Mouse (Mus musculus): ENCODE measurements around the gene Six4.
"Not testable (repeated sequence)": the region's sequence is repeated elsewhere in the genome, so short reads cannot be mapped to it uniquely, and the experiment has no call there.

The Six4 gene

DNA sequence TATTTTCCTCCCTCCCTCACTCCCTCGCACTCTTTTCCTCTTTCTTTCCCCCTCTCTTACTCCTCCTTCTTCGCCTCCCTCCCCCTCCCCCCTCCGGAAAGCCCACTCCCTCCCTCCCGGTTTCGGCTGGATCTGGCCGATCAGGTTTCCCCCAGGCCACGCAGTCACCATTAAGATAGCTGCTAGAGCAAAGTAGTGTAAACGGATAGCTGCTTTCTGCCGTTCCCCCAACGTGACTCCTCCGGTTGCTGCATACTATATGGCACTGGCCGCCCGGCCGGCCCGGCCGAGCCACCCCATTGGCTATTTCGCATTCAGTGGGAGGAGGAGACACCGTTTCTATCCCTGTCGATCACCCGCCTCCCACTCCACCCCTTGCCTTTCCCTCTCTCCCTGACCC is at the start of gene Six4:
Gene Six4, minus strand, starts transcription at position 261 of the 400 bp plus-strand sequence.
- peak; percentile 72 to 86 for DNase-seq

DNA sequence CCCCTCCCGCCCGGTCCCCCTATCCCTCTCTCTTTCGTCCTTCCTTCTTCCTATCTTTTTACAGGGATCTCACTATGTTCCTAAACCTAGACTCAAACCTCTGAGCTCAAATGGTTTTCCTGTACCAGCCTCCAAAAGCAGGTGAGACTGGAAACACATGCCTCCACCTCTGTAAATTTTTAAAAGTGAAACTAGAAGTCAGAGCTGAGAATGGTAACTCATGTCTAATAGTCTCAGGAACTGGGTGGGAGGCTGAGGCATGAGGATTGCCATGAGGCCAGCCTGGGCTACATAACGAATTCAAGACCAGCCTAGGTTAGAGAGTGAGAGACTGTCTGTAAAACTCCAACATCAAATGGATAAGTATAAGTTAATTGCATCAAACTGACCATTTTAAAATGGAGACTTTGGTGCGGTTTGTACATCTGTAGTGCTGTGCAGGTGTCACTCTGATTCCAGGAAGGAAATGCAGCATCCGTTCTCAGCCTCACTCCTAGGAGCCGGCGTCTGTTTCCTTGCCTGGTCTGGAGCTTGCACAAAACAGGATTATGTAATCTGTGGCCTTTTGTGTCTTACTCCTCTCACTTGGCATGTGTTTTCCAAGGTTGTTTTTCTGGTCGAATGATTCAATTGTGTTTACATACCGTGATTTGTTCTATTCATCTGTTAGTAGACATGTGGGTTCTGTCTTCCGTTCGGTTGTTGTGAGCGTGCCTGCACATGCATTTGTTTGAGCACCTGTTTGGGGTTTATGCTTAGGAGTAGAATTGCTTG is 49.3 kb upstream of the Six4 start:
- DNase-seq = peak in 1 of 2 experiments; percentile 32

DNA sequence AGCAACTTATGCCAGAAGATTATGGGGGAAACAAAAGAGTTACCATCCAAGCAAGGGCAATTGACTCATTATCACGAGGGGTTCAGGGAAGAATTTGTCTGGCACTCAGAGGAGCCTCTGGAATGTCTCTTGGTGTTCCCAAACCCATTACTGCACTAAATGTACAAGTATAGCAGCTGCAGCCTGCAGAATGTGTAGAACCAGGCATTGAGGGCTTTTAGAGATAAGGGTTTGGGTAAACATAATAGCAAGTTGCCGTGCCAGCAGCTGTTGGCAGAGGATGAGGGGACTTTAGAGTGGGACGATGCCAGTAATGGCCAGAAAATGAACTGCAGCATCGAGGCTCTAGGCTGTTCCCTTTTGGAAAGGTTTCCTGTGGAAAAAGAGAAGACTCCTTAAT is 47.1 kb upstream of the Six4 start:
- DNase-seq = no peak

DNA sequence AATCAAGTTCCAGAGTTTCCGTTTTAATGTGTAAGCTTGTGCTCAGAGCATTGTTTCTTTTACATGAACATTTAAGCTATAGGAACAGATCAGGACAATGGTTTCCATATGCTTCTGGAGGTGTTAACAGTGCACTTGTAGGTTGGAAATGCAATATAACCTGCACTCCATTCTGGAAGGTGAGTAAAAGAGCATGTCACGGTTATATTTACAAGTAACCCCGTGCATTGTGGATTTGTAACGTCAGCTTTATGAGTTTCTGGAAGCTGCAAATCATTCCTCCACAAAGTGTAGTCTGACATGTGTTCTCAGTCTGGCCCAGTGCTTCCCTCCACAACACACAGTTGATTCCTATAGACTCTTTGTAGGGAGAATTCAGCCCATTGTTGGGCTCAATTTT is 40.9 kb upstream of the Six4 start:
- no peak for DNase-seq

DNA sequence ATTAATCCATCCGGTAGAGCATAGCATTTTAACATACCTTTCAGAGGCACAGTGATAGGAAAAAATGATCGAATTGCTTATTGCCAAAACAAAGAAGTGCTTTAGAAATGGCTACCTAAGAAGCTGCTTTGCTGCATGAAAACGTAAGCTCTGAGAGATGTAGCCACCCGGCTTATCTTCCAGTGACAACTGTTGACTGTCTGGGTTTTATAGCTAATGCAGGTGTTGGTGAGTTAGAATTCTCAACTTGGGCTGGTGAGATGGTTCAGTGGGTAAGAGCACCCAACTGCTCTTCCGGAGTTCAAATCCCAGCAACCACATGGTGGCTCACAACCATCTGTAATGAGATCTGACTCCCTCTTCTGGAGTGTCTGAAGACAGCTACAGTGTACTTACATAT is 37.8 kb upstream of the Six4 start:
- DNase-seq = not testable (repeated sequence)

DNA sequence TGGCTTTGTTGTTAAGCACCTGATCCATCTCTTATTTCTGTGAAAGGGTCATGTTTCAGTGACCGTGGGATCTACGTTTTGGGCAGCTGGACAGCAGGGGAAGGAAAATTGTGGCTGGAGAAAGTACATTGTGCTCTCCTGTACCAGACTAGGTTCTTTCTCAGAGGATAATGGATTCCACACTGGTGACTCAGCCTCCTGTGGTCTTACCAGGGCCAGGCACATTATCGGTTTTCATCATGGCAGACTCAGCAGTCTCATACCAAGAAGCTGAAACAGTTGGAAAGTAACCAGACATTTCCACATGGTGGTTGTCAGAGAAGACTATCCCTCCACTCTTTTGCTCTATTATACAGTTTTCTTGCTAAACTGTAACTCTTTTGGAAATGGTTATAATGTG is 34.0 kb upstream of the Six4 start:
- no peak for DNase-seq

DNA sequence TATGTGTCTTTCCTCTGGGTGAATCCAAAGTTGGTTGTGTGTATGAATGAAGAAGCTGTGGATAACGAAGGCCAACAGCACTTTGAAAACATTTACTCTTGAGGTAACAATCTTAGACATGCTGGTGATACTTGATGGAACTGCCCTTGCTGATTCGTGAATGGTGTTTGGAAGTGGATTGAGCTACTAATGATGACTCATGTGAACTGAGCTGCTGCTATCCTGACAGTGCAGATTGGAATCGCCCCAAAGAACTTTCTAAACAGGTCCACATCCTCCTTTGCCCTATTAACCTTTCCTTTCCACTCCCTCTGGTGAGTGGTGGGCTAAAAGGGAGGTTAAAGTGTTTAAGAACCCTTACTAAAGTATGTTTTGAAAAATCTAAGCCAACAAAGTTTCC is 27.5 kb upstream of the Six4 start:
- DNase-seq = no peak

DNA sequence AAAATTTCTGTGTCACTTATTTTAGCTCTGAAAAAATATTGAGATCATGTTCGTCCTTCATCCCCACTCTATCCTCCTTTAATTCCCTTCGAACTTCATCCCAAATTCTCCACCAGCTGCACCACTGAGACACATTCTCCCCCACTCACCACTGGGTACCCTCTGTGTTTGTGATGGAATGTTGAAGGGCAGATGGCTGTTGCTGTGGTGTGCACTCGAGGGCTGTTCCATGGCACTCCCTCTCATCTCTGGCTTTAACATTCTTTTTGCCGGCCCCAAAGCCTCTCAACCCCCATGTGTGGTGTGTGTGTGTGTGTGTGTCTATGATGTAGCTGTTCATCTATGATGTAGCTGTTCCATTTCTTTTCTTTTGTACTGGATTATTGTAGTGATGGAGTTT is 12.0 kb upstream of the Six4 start:
- no peak for DNase-seq

DNA sequence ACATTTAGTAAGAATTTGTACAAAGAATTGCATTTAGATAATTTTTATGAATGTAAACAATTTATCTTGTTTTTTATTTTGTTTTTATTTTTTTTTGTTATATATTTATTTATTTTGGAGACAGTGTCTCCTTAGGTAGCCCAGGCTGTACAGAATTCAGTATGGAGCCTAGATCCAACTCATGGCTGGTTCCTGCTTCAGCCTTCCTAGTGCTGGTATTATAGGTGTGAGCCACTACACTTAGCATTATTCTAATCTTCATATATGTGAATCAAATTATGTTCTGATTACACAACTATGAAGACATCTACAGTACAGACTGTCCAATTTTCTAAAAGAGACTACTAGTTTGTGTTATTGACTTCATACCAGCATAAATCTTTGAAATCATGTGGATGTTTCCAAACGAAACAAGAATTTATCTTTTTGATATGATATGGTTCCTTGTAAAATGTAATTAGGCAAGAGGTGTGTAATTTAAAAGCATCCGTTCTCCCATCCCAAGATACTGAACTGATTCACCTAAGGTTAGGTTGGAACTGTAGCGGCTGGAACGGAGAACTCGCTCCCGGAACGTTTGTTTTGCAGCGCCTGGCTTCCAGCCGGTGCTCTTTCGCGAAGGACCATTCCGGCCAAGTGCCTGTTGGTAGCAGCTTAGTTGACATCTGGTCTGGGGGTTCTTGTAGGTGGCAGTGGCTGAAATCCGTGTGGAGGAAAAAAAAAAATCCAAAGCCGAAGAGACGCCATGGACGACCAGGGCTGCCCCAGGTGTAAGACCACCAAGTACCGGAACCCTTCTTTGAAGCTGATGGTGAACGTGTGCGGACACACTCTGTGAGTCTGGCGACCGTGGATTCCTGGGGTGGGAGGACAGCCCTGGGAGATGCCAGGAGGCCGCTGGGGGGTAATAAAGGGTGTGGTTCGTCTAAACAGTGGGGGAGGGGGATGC is 10.1 kb upstream of the Six4 start, which contains the start of gene Mnat1:
Gene Mnat1, plus strand, starts transcription at position 625 of the 949 bp plus-strand sequence.
- DNase-seq = peak; percentile 61 to 84

DNA sequence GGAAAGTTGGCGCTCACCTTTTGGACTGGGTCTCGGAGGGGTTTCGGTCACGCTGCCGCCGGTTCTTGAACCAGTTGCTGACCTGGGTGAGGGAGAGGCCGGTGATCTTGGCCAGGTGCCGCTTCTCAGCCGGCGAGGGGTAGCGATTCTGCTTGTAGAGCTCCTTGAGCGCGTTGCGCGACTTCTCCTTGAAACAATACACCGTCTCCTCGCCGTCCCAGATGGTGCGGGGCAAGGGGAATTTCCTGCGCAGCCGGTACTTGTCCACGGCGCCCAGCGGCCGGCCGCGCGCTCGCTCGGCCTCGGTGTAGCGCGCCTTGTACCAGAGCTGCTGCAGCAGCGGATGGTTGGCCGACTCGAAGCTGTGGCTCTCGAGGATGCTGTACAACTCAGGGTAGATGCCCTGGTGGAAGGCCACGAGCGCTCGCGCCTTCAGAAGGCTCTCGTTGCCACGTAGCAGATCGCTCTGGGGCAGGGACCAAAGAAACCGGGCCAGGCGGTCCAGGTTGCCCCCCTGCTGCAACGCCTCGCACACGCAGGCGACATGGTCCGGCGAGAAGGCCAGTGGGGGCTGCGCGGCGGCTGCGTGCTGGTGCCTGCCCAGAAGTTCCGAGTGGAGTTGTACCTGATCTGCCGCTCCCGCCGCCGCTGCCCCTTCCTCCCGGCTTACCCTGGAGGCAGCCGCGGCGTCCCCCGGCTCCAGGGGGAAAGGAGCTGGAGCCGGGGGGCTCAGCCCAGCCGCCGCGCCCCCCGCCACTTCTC is 749 bp downstream of the Six4 start:
- DNase-seq = peak; percentile 25 to 27

DNA sequence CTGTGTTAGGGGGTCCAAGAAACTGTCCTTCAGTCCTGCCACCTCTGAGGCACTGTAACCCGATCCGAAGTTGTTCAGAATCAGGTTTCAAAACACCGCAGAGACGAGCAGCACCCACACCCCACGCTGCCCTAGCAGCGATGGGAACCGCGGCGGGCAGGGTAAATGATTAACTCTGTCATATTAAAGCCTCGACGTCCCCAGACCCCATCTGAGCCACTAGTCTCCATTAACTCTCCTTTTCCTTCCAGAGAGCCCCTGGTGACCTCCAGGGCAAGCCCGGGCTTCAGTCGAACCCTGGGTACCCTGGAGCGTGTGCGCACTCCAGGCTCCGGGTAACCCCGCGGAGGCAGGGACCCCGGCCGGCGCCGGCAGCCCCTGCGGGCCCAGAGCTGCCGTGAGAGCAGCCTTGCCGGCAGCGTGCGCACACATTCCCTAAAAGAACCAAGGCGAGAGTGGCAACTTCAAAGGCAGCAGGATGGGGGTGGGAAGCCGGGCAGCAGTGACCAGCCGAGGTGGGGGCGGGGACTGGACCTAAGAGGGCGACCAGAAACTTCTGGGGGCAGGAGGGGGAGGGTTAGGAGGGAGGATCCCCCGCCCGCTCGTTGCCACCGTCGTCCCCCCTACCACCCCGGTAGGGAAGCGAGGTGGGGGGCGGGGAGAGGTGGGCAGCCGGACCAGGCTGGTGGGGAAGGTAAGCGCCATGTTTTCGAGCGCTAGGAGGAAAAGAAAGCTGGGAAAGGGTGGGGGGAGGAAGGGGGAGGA is 1.5 kb downstream of the Six4 start:
- peak; percentile 41 to 43 for DNase-seq

DNA sequence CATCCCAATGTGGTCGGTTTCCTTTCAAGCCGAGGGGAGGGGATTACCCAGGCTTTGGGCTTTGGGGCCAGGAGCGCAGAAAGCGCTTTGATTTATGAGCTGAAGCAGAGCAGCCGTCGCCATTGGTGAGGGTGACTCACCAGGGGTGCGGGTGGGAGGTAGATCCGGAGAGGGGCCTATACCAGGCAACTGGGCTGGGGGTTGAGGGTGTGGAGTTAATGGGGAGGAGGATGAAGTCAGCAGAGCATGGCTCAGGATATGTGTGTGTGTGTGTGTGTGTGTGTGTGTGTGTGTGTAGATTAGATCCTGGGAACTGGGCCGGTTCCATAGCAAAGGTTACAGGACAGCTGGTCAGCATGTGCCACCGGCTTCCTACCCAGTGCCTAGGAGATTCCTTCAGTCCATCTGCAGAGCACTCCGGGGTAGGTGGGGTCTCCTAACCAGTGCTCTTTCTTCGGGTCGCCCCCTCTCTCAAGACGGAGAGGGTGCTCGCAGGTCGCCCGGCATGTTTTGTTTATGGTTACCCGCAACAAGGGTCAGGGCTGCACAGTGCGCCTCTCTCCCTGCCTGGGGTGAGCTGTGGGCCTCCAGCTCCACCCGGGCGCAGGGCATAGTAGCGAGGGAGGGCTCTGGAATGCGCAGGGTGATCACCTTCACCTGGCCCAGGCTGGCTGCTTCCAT is 2.7 kb downstream of the Six4 start:
- peak; percentile 28 to 30 for DNase-seq

DNA sequence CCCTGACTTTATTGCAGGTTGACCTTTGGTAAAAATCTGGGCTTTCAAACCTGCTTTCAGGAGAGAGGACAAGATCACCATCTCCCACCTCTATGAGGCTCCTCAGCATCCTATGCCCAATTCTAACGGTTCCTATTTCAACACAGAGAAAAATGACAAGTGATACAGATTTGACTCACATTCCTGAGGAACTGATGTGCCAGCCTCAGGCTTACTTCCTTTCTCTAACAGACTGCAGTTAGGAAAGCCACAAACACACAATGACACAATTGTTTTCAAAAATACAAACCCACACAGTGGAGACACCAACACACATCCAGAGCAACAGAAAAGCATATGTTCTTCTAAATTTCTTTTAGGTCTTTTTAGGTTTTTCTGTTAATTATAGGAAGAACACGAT is 5.4 kb downstream of the Six4 start:
- no peak for DNase-seq

DNA sequence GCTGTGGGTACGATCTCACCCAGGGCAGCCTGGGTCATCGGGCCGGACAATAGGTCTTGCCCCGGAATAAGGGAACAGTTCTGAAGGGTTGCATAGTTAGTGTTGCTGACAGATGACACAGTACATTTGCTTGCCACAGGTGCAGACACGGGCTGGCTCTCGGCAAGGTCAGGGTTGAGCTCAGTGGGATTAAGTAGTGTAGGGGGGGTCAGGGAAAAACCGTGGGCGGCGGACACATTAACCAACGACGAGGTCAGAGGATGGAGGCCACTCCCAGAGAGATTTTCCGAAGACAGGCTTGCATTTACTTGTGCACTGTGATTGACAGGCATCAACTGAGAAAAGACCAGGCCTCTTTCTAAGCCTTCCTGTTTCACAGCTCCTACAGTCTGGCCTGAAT is 9.5 kb downstream of the Six4 start:
- DNase-seq = no peak

DNA sequence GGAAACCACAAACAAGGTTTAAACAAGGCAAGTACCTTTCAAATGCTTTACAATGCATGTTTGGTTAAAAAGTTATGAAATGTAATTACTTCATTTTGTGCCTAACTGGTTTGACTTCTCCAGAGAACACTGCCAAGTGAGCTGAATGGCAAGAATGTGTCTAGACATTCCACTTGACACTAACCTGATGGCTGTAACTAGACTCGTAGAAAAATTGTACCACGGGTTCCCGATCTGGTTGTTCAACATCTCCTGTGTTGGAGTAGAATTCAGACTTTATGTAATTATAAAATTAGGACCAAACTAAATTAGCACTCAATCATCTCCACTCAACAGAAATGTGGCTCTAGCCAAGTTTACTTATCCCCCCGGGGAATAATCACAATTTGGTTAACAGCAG is 14.7 kb downstream of the Six4 start:
- peak in 1 of 2 experiments; percentile 28 for DNase-seq

DNA sequence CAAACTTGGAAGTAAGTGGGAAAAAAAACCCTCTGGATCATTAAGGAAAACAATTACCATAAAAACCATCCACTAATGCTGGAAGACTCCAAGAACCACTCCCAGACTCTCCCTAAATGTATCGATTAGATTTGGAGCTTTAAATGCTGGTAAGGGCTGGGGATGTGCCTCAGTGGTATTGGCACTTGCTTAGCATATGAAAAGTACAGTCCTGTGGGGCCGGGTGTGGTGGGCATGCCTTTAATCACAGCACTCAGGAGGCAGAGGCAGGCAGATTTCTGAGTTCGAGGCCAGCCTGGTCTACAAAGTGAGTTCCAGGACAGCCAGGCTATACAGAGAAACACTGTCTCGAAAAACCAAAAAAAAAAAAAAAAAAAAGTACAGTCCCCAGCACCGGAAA is 17.1 kb downstream of the Six4 start:
- not testable (repeated sequence) for DNase-seq

DNA sequence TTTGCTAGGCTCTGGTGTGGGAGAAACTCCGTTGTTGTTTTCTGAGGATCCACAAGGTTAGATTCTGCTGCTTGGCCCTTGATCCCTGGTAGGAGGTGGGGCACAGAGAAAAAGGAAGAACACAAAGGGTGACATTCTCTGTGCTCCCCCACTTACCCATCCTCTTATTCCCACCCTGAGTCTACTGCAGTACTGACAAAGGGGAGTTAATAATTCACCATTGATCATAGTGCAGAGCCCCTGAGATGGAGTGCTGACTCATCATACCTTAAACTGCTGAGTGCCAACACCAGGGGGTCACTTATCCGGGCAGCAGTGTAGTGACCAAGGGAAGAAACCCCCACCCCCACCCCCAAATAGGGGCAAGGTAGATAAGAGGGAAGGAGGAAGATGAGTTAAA is 18.7 kb downstream of the Six4 start:
- no peak for DNase-seq

DNA sequence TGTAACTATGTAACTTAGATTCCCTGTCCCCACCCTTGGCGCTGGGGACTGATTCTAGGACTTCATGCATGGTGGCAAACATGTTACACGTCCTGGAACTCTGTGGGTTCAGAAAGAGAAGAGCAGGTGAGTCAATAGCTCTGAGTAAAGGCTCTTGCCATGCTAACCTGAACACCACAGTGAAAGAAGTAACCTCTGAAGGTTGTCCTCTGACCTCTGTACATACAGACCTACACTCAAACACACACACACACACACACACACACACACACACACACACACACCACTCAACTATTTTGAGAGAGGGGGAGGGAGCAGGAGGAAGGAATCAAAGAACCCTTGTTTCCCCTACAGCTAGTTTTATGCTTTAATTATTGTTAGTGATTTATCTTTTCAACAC is 19.1 kb downstream of the Six4 start:
- DNase-seq = no peak

DNA sequence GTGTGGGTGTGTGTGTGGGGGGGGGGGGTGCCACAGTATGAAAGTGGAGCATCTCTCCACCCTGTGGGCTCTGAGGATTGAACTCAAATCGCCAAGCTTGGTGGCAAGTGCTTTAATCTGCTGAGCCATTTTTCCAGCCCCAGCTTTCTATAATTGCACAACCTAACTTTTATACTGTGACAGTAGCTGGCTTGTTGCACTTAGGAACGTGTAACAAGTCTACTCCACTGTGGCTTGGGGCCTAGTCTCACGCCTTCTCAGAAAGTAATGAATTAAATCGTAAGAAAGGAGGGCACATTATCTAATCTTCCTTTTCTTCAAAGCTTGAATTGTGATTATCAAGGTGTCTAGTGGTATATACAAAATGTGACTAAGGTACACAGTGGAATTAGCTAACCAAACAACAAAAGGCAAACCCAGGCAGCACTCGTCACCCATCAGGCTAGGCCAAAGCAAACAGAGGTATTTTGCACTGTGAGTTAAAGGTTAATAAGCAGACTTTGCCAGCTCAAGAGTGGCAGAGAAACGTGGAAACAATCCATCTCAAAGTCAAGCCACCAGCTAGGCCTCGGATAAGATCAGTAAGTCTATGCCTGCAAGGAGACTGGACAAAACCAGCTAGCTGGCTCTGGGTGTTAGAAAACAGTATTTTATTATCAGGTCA is 22.5 kb downstream of the Six4 start:
- DNase-seq = peak; percentile 35 to 57

DNA sequence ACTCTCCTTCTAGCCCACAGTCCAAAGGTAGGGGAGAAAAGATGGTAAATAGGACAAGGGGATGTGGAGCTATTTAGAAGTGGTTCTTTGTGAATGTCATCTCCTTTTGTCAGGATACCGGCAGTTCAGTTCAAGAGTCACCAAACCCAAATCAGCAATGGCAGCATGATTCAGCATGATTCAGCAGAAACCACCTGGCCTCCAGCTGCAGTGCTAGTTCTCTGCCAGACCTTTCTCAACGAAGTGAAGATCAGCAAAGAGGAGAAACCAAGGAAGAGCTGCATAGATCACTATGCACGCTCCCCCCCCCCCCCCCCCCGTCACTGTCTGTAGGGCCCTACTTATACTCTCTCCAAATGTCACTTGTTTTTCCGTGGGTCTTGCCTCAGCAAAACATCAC is 24.3 kb downstream of the Six4 start:
- no peak for DNase-seq

DNA sequence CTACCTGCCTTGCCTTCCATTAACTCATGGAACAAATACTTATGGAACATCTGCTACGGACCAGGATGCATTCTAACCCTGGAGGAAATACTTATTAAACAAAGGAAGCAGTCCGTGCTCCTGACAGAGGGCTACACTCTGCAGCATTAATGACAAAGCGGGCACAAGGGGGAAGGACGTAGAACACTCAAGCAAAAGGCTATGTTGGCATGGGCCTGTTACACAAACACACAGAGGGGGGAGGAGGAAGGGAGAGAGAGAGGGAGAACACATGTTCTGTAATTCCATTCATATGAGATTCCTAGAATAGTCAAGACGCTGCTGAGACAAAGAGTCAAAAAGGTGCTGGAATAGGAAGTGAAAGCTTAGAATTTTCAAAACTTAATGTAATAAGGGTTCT is 24.8 kb downstream of the Six4 start:
- DNase-seq = no peak
